Mouse (Mus musculus) thymus, adult 2 months (tissue): ENCODE results near the gene 1700017B05Rik. TPM values are rescaled to one million over a fixed set of nuclear protein-coding genes. Genes with fewer than 3 reads are reported as not detected.

Source experiments
- DNase-seq: peaks from one replicate; pipeline ENCODE4 v3.0.0; 2021
- H3K27ac ChIP-seq: fragments of 200-500 bp; 2 replicates; pipeline ENCODE4 v1.5.1; 2012; ENCODE audit warnings: low read length, control low read depth; ENCODE audit not compliant: control insufficient read depth, insufficient read depth
- H3K27me3 ChIP-seq: fragments of 200-500 bp; 2 replicates; pipeline ENCODE4 v1.6.1; 2012; ENCODE audit warnings: mild to moderate bottlenecking, low read length, moderate library complexity, mixed read lengths; ENCODE audit not compliant: control insufficient read depth, insufficient read depth
- H3K36me3 ChIP-seq: fragments of 200-500 bp; 2 replicates; pipeline ENCODE4 v1.6.1; 2012; ENCODE audit warnings: mild to moderate bottlenecking, low read length, moderate library complexity; ENCODE audit not compliant: control insufficient read depth, insufficient read depth
- H3K4me1 ChIP-seq: fragments of 200-500 bp; replicated peaks from 2 replicates; pipeline ENCODE4 v1.6.1; 2012; ENCODE audit warnings: low read length; ENCODE audit not compliant: control insufficient read depth, insufficient read depth
- H3K4me3 ChIP-seq: fragments of 200-500 bp; 2 replicates; pipeline ENCODE4 v1.5.1; 2012; ENCODE audit warnings: mild to moderate bottlenecking, low read length, control low read depth, moderate library complexity; ENCODE audit not compliant: control insufficient read depth, insufficient read depth
- CTCF ChIP-seq: fragments of 200-500 bp; IDR thresholded peaks from 2 replicates; pipeline ENCODE4 v1.5.1; 2012; ENCODE audit warnings: mild to moderate bottlenecking, control low read depth, low read length, moderate library complexity, borderline replicate concordance; ENCODE audit not compliant: control insufficient read depth, poor library complexity, insufficient read depth; ENCODE audit errors: extremely low read depth
- POLR2A ChIP-seq: fragments of 200-500 bp; IDR thresholded peaks from 2 replicates; pipeline ENCODE4 v1.6.1; 2012; ENCODE audit warnings: mild to moderate bottlenecking, low read length, control low read depth, moderate library complexity; ENCODE audit not compliant: control insufficient read depth, poor library complexity, insufficient read depth; ENCODE audit errors: extremely low read depth
- WGBS: fragments of 180-500 bp; shearing (Covaris S2); methylation state at CpG from one replicate; pipeline ENCODE4 v1.1.7; 2018; 5-methylcytosine and 5-hydroxymethylcytosine counted together
- polyA plus RNA-seq: library from polyadenylated mRNA; depleted of rRNA; stranded (reverse); fragments of >200 nt; gene quantifications from 2 replicates; pipeline ENCODE4 v1.2.3, GENCODE M21; 2012

Gene 1700017B05Rik
- polyA plus RNA-seq, 1 experiment: 43.5 TPM

GRCm38 (mm10) chr9:57283311-57283710, 20.9 kb upstream of the 1700017B05Rik start:
- Histone ChIP-seq H3K27ac (no peak overlapping the region), H3K36me3 (no peaks in the 10 kb centered on the region), H3K4me1 (peaks cover 18% of the 10 kb centered on the region), H3K27me3 (no peaks in the 10 kb centered on the region), H3K4me3 (no peak overlapping the region)
- TF ChIP-seq CTCF (no peak), POLR2A (no peak)
- WGBS: 93% methylated on average over 4 of the region's 4 CpGs
- DNase-seq: no peak

- 92% methylated on average over 3 of the region's 3 CpGs for WGBS
- no peak overlapping the region for H3K27ac ChIP-seq
- H3K4me3 ChIP-seq: no peak overlapping the region
- H3K4me1 ChIP-seq: peaks cover 22% of the 10 kb centered on the region
- no peak for DNase-seq
- TF ChIP-seq CTCF (no peak), POLR2A (no peak)
- no peaks in the 10 kb centered on the region; the same call in 1 of the 2 replicates for H3K27me3 ChIP-seq
- no peaks in the 10 kb centered on the region for H3K36me3 ChIP-seq
Observed at GRCm38 (mm10) chr9:57282686-57283085, 20.3 kb upstream of the 1700017B05Rik start.

- Histone ChIP-seq H3K27me3 (no peaks in the 10 kb centered on the region; the same call in 1 of the 2 replicates), H3K27ac (no peak overlapping the region), H3K4me1 (peaks cover 26% of the 10 kb centered on the region), H3K4me3 (no peak overlapping the region), H3K36me3 (no peaks in the 10 kb centered on the region)
- WGBS: 86% methylated on average over 20 of the region's 20 CpGs
- no peak for DNase-seq
- TF ChIP-seq CTCF (no peak), POLR2A (no peak)
Observed at GRCm38 (mm10) chr9:57281549-57281948, 19.1 kb upstream of the 1700017B05Rik start.

GRCm38 (mm10) chr9:57279441-57279840, 17.0 kb upstream of the 1700017B05Rik start:
- Histone ChIP-seq H3K4me1 (peaks cover 28% of the 10 kb centered on the region), H3K36me3 (no peaks in the 10 kb centered on the region), H3K4me3 (no peak overlapping the region), H3K27me3 (no peaks in the 10 kb centered on the region; the same call in 1 of the 2 replicates), H3K27ac (no peak overlapping the region)
- 97% methylated on average over 4 of the region's 4 CpGs for WGBS
- TF ChIP-seq POLR2A (no peak), CTCF (no peak)
- DNase-seq: no peak

DNA sequence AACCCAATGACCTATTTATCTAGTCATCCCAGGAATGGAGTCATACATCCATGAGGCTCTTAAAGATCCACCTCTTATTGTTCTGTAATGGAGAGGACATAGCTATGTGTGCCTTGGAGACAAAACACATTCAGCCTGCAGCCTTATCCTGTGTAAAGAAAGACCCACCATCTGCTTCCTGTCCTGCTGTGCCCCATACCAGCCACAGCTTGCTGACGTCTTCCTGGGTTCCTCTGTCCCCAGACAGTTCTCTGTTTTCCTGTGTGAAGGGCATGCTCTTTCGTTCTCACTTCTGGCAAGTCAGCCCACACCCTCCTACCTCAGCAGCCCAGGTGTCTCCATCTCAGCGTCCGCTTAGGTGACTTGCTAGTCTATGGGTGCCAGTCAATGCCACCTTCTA, 15.9 kb upstream of the 1700017B05Rik start:
- no peaks in the 10 kb centered on the region; the same call in 1 of the 2 replicates for H3K27me3 ChIP-seq
- H3K36me3 ChIP-seq: no peaks in the 10 kb centered on the region
- no peak for TF ChIP-seq CTCF
- no peak for TF ChIP-seq POLR2A
- DNase-seq: peak; percentile 60
- peaks cover 36% of the 10 kb centered on the region for H3K4me1 ChIP-seq
- H3K27ac ChIP-seq: peak overlapping the region; percentile 49
- H3K4me3 ChIP-seq: no peak overlapping the region
- 7% methylated on average over 4 of the region's 4 CpGs for WGBS

DNA sequence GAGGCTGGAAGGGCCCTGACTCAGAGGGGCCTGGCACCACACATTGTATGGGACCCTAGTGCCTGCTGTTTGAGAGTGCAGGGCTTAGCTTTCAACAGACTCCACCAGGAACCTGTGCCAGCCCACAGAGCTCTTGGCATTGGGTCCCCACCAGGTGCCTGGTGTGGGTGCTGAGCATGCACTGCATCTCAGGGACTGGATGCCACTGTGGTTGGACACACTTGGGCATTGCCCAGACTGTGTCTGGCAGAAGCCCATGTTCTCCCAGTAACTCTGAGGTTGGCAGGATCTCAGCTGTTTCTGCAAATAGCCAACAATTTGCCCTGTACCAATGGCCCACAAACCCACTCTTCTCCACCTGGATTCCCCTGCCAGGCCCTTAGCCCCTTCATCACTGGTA, 13.9 kb upstream of the 1700017B05Rik start:
- no peak overlapping the region for H3K4me3 ChIP-seq
- no peak for DNase-seq
- no peak for TF ChIP-seq POLR2A
- no peak for TF ChIP-seq CTCF
- H3K27me3 ChIP-seq: no peaks in the 10 kb centered on the region; the same call in 1 of the 2 replicates
- H3K27ac ChIP-seq: no peak overlapping the region
- peaks cover 49% of the 10 kb centered on the region for H3K4me1 ChIP-seq
- H3K36me3 ChIP-seq: no peaks in the 10 kb centered on the region

DNA sequence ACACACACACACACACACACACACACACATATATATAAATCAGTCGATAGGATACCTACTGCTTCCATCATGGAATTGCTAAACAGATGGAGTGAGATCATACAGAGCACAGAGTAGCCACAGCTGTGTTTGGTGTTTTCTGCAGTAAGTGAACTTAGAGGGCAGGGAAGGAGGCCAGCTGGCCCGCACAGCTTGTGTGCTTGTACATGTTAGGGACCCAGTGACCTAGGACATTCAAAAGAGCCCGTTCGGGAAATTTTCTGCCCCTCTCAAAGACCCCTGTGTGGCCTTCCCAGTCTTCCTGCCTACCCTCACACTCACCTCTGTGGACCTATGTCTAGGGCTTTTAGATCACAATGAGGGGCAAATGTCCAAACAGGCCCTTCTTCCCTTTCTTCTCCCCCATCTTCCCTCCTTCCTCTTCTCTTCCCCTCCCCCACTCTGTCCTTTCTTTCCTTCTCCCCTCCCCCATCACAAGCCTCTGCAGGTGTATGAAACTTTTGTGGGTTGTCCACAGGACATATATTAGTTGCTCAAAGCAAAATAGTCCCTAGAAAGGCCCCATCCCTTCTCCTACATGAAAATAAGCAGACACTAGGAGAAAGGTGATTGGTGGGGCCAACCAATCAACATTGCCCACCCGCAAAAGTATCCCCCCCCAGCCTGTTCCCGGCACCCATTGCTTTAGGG, 11.5 kb upstream of the 1700017B05Rik start:
- H3K4me3 ChIP-seq: no peak overlapping the region
- H3K4me1 ChIP-seq: peaks cover 42% of the 10 kb centered on the region
- WGBS: 69% methylated on average over 6 of the region's 6 CpGs
- H3K27ac ChIP-seq: no peak overlapping the region
- DNase-seq: no peak
- H3K36me3 ChIP-seq: no peaks in the 10 kb centered on the region
- H3K27me3 ChIP-seq: no peaks in the 10 kb centered on the region; the same call in 1 of the 2 replicates
- no peak for TF ChIP-seq POLR2A
- TF ChIP-seq CTCF: no peak
